In genomic region chr13:110555529-110556319, GRCm38 (mm10) we compare ENCODE assay signal across 14 mouse cellular contexts.
DNase-seq lines count a peak whose midpoint lies in the region; ATAC-seq and TF ChIP-seq lines count a peak whose summit lies in the region.
"Had no signal": no experiment of that assay in that cellular context is flagged by ENCODE, and none has a peak within 500 bp of the region (broad histone marks: within the 10 kb centered on the region; RNA-seq: fewer than 3 reads in every experiment).

No protein-coding gene starts in this region.

- H3K4me1 ChIP-seq in cerebellum, adult 2 months (ENCODE audit: control insufficient read depth, insufficient read depth, low read length): no peaks in the 10 kb centered on the region
- peaks cover 6% of the 10 kb centered on the region; the same call in 1 of the 2 replicates for H3K4me1 ChIP-seq in heart, embryonic 16.5 days (ENCODE audit: control insufficient read depth, insufficient read depth, low read length)
- peaks cover 12% of the 10 kb centered on the region for H3K4me1 ChIP-seq in lung, embryonic 16.5 days (replicated peaks; ENCODE audit: control insufficient read depth, insufficient read depth, low read length)
- peaks cover 7% of the 10 kb centered on the region; the same call in 1 of the 2 replicates for H3K4me1 ChIP-seq in midbrain, embryonic 13.5 days (replicated peaks)

- H3K36me3 ChIP-seq in heart, embryonic 16.5 days (ENCODE audit: control insufficient read depth, insufficient read depth): no peaks in the 10 kb centered on the region
- H3K36me3 ChIP-seq in lung, embryonic 16.5 days (ENCODE audit: control insufficient read depth, insufficient read depth, low read length): no peaks in the 10 kb centered on the region
- no peaks in the 10 kb centered on the region for H3K36me3 ChIP-seq in midbrain, embryonic 13.5 days
- H3K36me3 ChIP-seq: embryonic facial prominence, embryonic 13.5 days had no signal

- peak; percentile 16 to 26 for DNase-seq in cerebellum, postnatal 14 days
- no peak for DNase-seq in cerebellum, adult 2 months
- DNase-seq in heart, postnatal 4 days: no peak
- DNase-seq in lung, adult 18-20 months: no peak
- DNase-seq in lung, postnatal 4 days: peak; percentile 19 to 22
- DNase-seq: adrenal gland, postnatal 25 days; cerebellum, adult 18-20 months; liver; right cerebral cortex, postnatal 25 days had no signal

- no peak overlapping the region for H3K27ac ChIP-seq in cerebellum, adult 2 months (ENCODE audit: insufficient read depth, low read length)
- H3K27ac ChIP-seq in heart, embryonic 16.5 days (ENCODE audit: low read length): peak overlapping the region; percentile 66
- peak overlapping the region; percentile 44 for H3K27ac ChIP-seq in lung, embryonic 16.5 days (ENCODE audit: low read length)
- H3K27ac ChIP-seq in midbrain, embryonic 13.5 days: no peak overlapping the region
- H3K27ac ChIP-seq: embryonic facial prominence, embryonic 13.5 days; forebrain, embryonic 13.5 days had no signal

- WGBS in cerebellum, adult 2 months: 58% methylated on average over 7 of the region's 7 CpGs
- 74% methylated on average over 7 of the region's 7 CpGs for WGBS in heart, embryonic 16.5 days
- 63% methylated on average over 7 of the region's 7 CpGs for WGBS in lung, embryonic 16.5 days
- 91% methylated on average over 7 of the region's 7 CpGs for WGBS in midbrain, embryonic 13.5 days

- no peak for TF ChIP-seq CTCF in cerebellum, adult 2 months (IDR thresholded peaks at IDR 0.05; ENCODE audit: borderline replicate concordance, insufficient read depth, low read depth, low read length)

- no peak for TF ChIP-seq POLR2A in cerebellum, adult 2 months (IDR thresholded peaks at IDR 0.05; ENCODE audit: borderline replicate concordance, insufficient read depth, low read length)

- no peaks in the 10 kb centered on the region for H3K27me3 ChIP-seq in cerebellum, adult 2 months (ENCODE audit: control insufficient read depth, insufficient read depth, low read length)
- H3K27me3 ChIP-seq in heart, embryonic 16.5 days (ENCODE audit: control insufficient read depth, insufficient read depth, low read length): no peaks in the 10 kb centered on the region
- H3K27me3 ChIP-seq in lung, embryonic 16.5 days (ENCODE audit: control insufficient read depth, insufficient read depth, low read depth, low read length): no peaks in the 10 kb centered on the region
- H3K27me3 ChIP-seq in midbrain, embryonic 13.5 days: no peaks in the 10 kb centered on the region
- H3K27me3 ChIP-seq: embryonic facial prominence, embryonic 13.5 days; forebrain, embryonic 13.5 days had no signal

- no peaks in the 10 kb centered on the region for H3K9me3 ChIP-seq in heart, embryonic 16.5 days (replicated peaks; ENCODE audit: control insufficient read depth, low read length)
- H3K9me3 ChIP-seq in lung, embryonic 16.5 days (ENCODE audit: control insufficient read depth, low read length): no peaks in the 10 kb centered on the region
- no peaks in the 10 kb centered on the region for H3K9me3 ChIP-seq in midbrain, embryonic 13.5 days
- H3K9me3 ChIP-seq: embryonic facial prominence, embryonic 13.5 days; forebrain, embryonic 13.5 days had no signal

- no peak overlapping the region for H3K4me2 ChIP-seq in heart, embryonic 16.5 days (ENCODE audit: low read depth, low read length)
- H3K4me2 ChIP-seq in lung, embryonic 16.5 days (ENCODE audit: low read depth, low read length): no peak overlapping the region
- no peak overlapping the region for H3K4me2 ChIP-seq in midbrain, embryonic 13.5 days (replicated peaks)
- H3K4me2 ChIP-seq: embryonic facial prominence, embryonic 13.5 days; forebrain, embryonic 13.5 days had no signal

- no peak overlapping the region for H3K4me3 ChIP-seq in cerebellum, adult 2 months (replicated peaks; ENCODE audit: insufficient read depth, low read depth, low read length)
- no peak overlapping the region for H3K4me3 ChIP-seq in heart, embryonic 16.5 days (ENCODE audit: low read length)
- H3K4me3 ChIP-seq in lung, embryonic 16.5 days (ENCODE audit: low read length): no peak overlapping the region
- H3K4me3 ChIP-seq in midbrain, embryonic 13.5 days (replicated peaks): no peak overlapping the region
- H3K4me3 ChIP-seq: embryonic facial prominence, embryonic 13.5 days; forebrain, embryonic 13.5 days had no signal

- no peak overlapping the region for H3K9ac ChIP-seq in heart, embryonic 16.5 days (ENCODE audit: low read length)
- H3K9ac ChIP-seq in lung, embryonic 16.5 days (ENCODE audit: low read length): no peak overlapping the region
- H3K9ac ChIP-seq in midbrain, embryonic 13.5 days (replicated peaks): no peak overlapping the region
- H3K9ac ChIP-seq: embryonic facial prominence, embryonic 13.5 days; forebrain, embryonic 13.5 days had no signal

- ATAC-seq in heart, embryonic 16.5 days (replicated peaks; ENCODE audit: extremely low read depth, insufficient read depth, low FRiP score): no peak
- peak; percentile 21; the same call in 1 of the 2 replicates for ATAC-seq in lung, embryonic 16.5 days (ENCODE audit: low read depth)
- ATAC-seq in midbrain, embryonic 13.5 days: no peak
- ATAC-seq: forebrain, embryonic 13.5 days had no signal

Comparison
In these comparisons a context has a peak if more than half of its experiments do, and no peak if none do; other contexts are left out.
1. DNase-seq: peak in cerebellum, postnatal 14 days (2 of 2) and lung, postnatal 4 days (2 of 2); none in cerebellum, adult 2 months (0 of 2), heart, postnatal 4 days (single experiment) and lung, adult 18-20 months (0 of 2).
2. H3K27ac ChIP-seq: peak in heart, embryonic 16.5 days (single experiment) and lung, embryonic 16.5 days (single experiment); none in cerebellum, adult 2 months (single experiment) and midbrain, embryonic 13.5 days (single experiment).